Mouse (Mus musculus) forebrain, embryonic 14.5 days (tissue): ENCODE data around the gene Gm1993. TPM values are rescaled to one million over a fixed set of nuclear protein-coding genes. Genes with fewer than 3 reads are reported as not detected.
"Not testable (repeated sequence)": the region's sequence is repeated elsewhere in the genome, so short reads cannot be mapped to it uniquely, and the experiment has no call there.

Experiments used
- ATAC-seq: fragments of 200-750 bp; cut with Nextera tagmentation; 2 replicates; pipeline ENCODE4 v1.8.0; 2017; ENCODE audit warnings: mild to moderate bottlenecking, moderate library complexity
- DNase-seq: peaks from one replicate; pipeline ENCODE4 v3.0.0-alpha.2; 2015; ENCODE audit warnings: low spot score
- H3K27ac ChIP-seq: fragments of 300-500 bp; sonication (generic); 2 replicates; pipeline ENCODE4 v1.5.1; 2014; ENCODE audit warnings: low read depth, mild to moderate bottlenecking, control low read depth, low read length, moderate library complexity
- H3K27me3 ChIP-seq: fragments of 300-500 bp; sonication (generic); replicated peaks from 2 replicates; pipeline ENCODE4 v1.6.1; 2014; ENCODE audit warnings: low read length, control low read depth, mixed read lengths; ENCODE audit not compliant: control insufficient read depth, insufficient read depth
- H3K36me3 ChIP-seq: fragments of 300-500 bp; sonication (generic); 2 replicates; pipeline ENCODE4 v1.6.1; 2014; ENCODE audit warnings: low read length, control low read depth; ENCODE audit not compliant: control insufficient read depth, insufficient read depth
- H3K4me1 ChIP-seq: fragments of 300-500 bp; sonication (generic); 2 replicates; pipeline ENCODE4 v1.6.1; 2014; ENCODE audit warnings: antibody characterized with exemption, low read length, control low read depth; ENCODE audit not compliant: control insufficient read depth, insufficient read depth
- H3K4me2 ChIP-seq: fragments of 300-500 bp; sonication (generic); 2 replicates; pipeline ENCODE4 v1.6.1; 2014; ENCODE audit warnings: mild to moderate bottlenecking, control low read depth, low read length
- H3K4me3 ChIP-seq: fragments of 300-500 bp; sonication (generic); 2 replicates; pipeline ENCODE4 v1.5.1; 2014; ENCODE audit warnings: low read depth, low read length, control low read depth
- H3K9ac ChIP-seq: fragments of 300-500 bp; sonication (generic); 2 replicates; pipeline ENCODE4 v1.6.1; 2014; ENCODE audit warnings: mild to moderate bottlenecking, low read length, control low read depth, moderate library complexity
- H3K9me3 ChIP-seq: fragments of 300-500 bp; sonication (generic); replicated peaks from 2 replicates; pipeline ENCODE4 v1.6.1; 2016; ENCODE audit warnings: low read length, control low read depth, mixed read lengths; ENCODE audit not compliant: control insufficient read depth
- WGBS: fragments of 180-500 bp; shearing (Covaris S2); extraction: QIAGEN DNeasy Blood & Tissue Kit; methylation state at CpG from one replicate; pipeline ENCODE4 v1.1.7; 2014; 5-methylcytosine and 5-hydroxymethylcytosine counted together
- polyA plus RNA-seq: library from polyadenylated mRNA; unstranded; fragments of >200 nt; fragmentation: Nextera tagmentation; extraction: Ambion mirVana; gene quantifications from 2 replicates; pipeline ENCODE4 v1.2.1, GENCODE M21; 2014

Gene Gm1993
- polyA plus RNA-seq: not detected in 2 replicates

DNA sequence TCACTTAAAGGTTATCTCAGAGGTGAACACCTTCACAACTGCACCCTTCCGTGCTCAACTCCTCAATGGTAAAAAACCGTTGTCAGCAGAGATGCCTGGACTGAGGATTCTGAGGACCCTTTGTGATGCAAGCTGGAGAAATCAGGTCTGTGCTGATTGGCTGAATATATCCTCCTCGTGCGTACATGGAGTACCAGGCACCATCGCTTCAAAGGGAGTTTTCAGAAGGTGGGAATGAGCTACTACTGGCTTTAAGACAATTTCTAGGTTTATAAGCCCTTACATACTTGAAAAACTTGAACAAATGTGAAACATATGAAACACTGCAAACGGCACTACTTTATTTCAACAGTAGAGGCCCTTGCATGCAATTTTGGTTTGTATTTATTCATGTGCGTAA, at the start of gene Gm1993:
Gene Gm1993 (minus strand): TSS at position 101 of the 400 bp plus-strand sequence.
- DNase-seq, H3K27ac ChIP-seq, H3K4me1 ChIP-seq, H3K4me2 ChIP-seq, H3K36me3 ChIP-seq, ATAC-seq, H3K9ac ChIP-seq, H3K27me3 ChIP-seq, H3K9me3 ChIP-seq, H3K4me3 ChIP-seq: not testable (repeated sequence)
- 83% methylated on average over 7 of the region's 7 CpGs for WGBS
